Mouse (Mus musculus): ENCODE results near the gene Pex26.

The Pex26 gene

GRCm38 (mm10) chr6:121210149-121210925 lies 26.9 kb downstream of the Pex26 start, which contains the start of gene Tuba8:
Gene Tuba8 (plus strand): TSS chr6:121210696.
- DNase-seq (ENCODE audit: low spot score), result peak; percentile 56

- DNase-seq (ENCODE audit: low spot score), result no peak
Observed at GRCm38 (mm10) chr6:121210926-121211289, 27.4 kb downstream of the Pex26 start.

- DNase-seq (ENCODE audit: low spot score), result no peak
Observed at GRCm38 (mm10) chr6:121211743-121212142, 28.3 kb downstream of the Pex26 start.

GRCm38 (mm10) chr6:121212988-121213387 lies 29.5 kb downstream of the Pex26 start:
- DNase-seq (ENCODE audit: low spot score), result no peak

- DNase-seq (ENCODE audit: low spot score), result no peak
Observed at GRCm38 (mm10) chr6:121214221-121214620, 30.8 kb downstream of the Pex26 start.

GRCm38 (mm10) chr6:121214667-121215330 lies 31.3 kb downstream of the Pex26 start:
- DNase-seq (ENCODE audit: low spot score), result no peak

GRCm38 (mm10) chr6:121215336-121215735 lies 31.9 kb downstream of the Pex26 start:
- no peak for DNase-seq (ENCODE audit: low spot score)

- no peak for DNase-seq (ENCODE audit: low spot score)
Observed at GRCm38 (mm10) chr6:121215896-121216295, 32.4 kb downstream of the Pex26 start.

GRCm38 (mm10) chr6:121216589-121217255 lies 33.3 kb downstream of the Pex26 start:
- DNase-seq (ENCODE audit: low spot score), result no peak

- DNase-seq (ENCODE audit: low spot score), result no peak
Observed at GRCm38 (mm10) chr6:121218002-121218401, 34.5 kb downstream of the Pex26 start.

GRCm38 (mm10) chr6:121219406-121219805 lies 35.9 kb downstream of the Pex26 start:
- DNase-seq (ENCODE audit: low spot score), result no peak

GRCm38 (mm10) chr6:121220181-121220580 lies 36.7 kb downstream of the Pex26 start:
- no peak for DNase-seq (ENCODE audit: low spot score)

GRCm38 (mm10) chr6:121221876-121222597 lies 38.6 kb downstream of the Pex26 start:
- DNase-seq (ENCODE audit: low spot score), result no peak

- DNase-seq (ENCODE audit: low spot score), result no peak
Observed at GRCm38 (mm10) chr6:121223001-121223400, 39.5 kb downstream of the Pex26 start.

GRCm38 (mm10) chr6:121224067-121224466 lies 40.6 kb downstream of the Pex26 start:
- no peak for DNase-seq (ENCODE audit: low spot score)

GRCm38 (mm10) chr6:121224993-121225392 lies 41.5 kb downstream of the Pex26 start:
- no peak for DNase-seq (ENCODE audit: low spot score)

GRCm38 (mm10) chr6:121226043-121226442 lies 42.6 kb downstream of the Pex26 start:
- DNase-seq (ENCODE audit: low spot score), result no peak

- no peak for DNase-seq (ENCODE audit: low spot score)
Observed at GRCm38 (mm10) chr6:121226744-121227143, 43.3 kb downstream of the Pex26 start.

GRCm38 (mm10) chr6:121228421-121228820 lies 45.0 kb downstream of the Pex26 start:
- DNase-seq (ENCODE audit: low spot score), result no peak

GRCm38 (mm10) chr6:121232652-121233051 lies 49.2 kb downstream of the Pex26 start:
- DNase-seq (ENCODE audit: low spot score), result no peak

- DNase-seq (ENCODE audit: low spot score), result no peak
Observed at GRCm38 (mm10) chr6:121236386-121236785, 52.9 kb downstream of the Pex26 start.

- DNase-seq (ENCODE audit: low spot score), result no peak
Observed at GRCm38 (mm10) chr6:121238209-121238608, 54.7 kb downstream of the Pex26 start.
